Mouse (Mus musculus): Measurements from ENCODE around the gene Ednra.

DNA sequence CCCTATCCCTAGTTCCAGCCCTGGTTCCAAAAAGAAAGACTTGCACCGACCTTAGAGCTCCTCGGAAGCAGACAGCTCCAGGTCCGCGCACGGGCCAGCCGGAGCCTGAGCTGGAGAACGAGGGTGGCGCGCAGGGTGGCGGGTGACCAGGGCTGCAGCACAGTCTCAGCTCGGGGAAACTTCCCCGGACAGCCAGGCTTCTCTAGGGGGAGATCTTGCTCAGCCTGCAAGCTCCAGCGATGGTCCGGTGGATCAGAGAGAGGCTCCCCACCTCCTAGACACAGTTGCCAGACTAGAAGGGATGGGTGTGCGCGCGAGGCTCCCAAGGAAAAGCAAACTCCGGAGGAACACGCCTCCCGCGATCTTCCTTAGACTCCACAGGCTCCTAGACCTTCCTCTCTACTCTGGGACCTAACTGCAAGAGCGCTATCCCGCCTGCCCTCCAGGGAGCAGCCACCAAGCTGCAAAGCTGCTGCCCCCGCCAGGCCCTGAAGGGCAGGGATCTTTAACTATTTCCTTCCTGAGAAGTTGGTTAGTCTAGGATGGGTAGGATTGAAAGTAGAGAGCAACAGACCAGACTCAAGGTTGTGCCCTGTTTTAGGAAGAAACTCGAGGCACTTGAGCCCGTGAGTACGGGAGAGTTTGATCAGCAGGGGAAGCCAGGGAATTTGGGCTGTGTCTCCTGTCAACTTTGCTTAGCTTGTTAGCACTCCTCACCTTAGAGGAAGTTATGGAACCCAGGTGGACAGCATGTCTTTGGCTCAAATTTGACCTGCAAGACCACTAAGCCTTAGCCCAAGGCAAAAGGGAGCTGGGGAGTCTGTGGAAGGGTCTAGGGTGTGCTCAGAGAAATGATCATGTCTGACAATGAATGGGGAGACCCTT lies at the start of gene Ednra:
- TF ChIP-seq FLI1 (IDR thresholded peaks at IDR 0.05; ENCODE audit: low read length) (no peak), GATA1 (IDR thresholded peaks at IDR 0.05; ENCODE audit: borderline replicate concordance, low read length) (no peak)
